Mouse (Mus musculus): ENCODE data around the gene Phactr2. TPM values are rescaled to one million over a fixed set of nuclear protein-coding genes. Genes with fewer than 3 reads are reported as not detected.
A peak's percentile ranks its signal among the peaks of the same experiment; 100 is the strongest.
"Not testable (repeated sequence)": the region's sequence is repeated elsewhere in the genome, so short reads cannot be mapped to it uniquely, and the experiment has no call there.

Phactr2 gene
- polyA plus RNA-seq, 1 experiment from 2014 or later = 58.1 TPM

DNA sequence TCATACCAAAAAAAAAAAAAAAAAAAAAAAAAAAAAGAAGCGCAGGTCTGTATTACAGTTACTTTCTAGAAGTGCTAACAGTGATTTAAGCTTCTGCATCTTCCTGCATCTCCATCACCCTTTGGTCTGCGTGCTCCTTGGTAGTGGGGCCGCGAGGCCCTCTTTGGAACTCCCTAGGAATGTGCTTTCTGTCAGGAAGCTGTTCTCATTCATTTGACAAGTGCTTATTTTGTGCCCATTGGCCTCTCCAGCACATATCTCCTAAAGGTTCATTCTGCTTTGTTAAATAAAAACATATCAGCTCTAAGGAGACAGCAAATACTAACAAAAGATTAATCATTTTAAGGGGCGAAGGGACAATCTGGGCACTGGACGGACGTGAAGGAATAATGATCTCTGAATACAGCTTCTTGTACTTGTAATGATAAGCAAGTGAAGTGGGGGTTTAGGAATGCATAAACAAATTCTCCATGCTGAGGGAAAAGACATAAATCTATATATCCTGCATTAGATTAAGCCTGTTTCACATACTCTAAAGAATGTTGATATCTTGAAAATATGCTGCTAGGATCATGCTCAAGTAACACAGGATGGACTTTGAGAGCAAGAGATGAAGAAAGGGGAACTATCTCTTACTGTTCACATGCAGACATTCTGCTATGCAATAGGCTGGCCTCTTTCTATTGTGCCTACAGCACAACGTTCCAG, 264.1 kb downstream of the Phactr2 start:
- Histone ChIP-seq H3K4me2 (no peak overlapping the region), H3K9me3 (replicated peaks) (no peaks in the 10 kb centered on the region), H3K4me1 (replicated peaks) (peaks cover 49% of the 10 kb centered on the region), H3K27me3 (replicated peaks) (no peaks in the 10 kb centered on the region), H3K9ac (no peak overlapping the region), H3K36me3 (peaks cover 12% of the 10 kb centered on the region; the same call in 1 of the 2 replicates), H3K27ac (ENCODE audit: poor library complexity, severe bottlenecking) (peak overlapping the region; percentile 21; the same call in 1 of the 2 replicates), H3K4me3 (no peak overlapping the region)
- 28% methylated on average over 8 of the region's 8 CpGs for WGBS
- ATAC-seq (ENCODE audit: insufficient number of reproducible peaks, low FRiP score) = no peak

GRCm38 (mm10) chr10:13209506-13209905, 264.7 kb downstream of the Phactr2 start:
- Histone ChIP-seq H3K9me3 (replicated peaks) (no peaks in the 10 kb centered on the region), H3K27me3 (replicated peaks) (no peaks in the 10 kb centered on the region), H3K9ac (no peak overlapping the region), H3K36me3 (0 out of 2 replicates have a peak, but pooled peaks cover 12% of the 10 kb centered on the region), H3K4me3 (no peak overlapping the region), H3K27ac (ENCODE audit: poor library complexity, severe bottlenecking) (no peak overlapping the region), H3K4me2 (no peak overlapping the region), H3K4me1 (replicated peaks) (peaks cover 43% of the 10 kb centered on the region)
- WGBS = 71% methylated on average over 3 of the region's 3 CpGs
- ATAC-seq (ENCODE audit: insufficient number of reproducible peaks, low FRiP score) = no peak

DNA sequence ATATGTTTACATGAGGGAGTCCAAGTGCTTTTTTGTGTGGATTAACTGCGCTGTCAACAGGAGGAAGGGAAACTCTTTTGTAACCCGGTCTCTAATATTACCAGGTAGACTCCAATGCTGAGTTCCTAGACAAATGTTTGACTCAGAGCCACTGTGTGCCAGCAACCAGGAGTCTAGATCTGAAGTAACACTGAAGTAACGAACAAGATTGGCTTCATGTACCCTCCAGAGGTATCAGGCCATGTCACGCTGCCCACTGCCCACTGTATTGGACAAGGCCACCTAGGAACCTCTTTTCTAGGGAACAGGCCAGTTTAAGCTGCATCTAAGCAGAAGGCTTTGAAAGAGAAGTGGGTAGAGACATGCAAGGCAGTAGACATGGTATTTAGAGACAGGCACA, 265.2 kb downstream of the Phactr2 start:
- no peak for ATAC-seq (ENCODE audit: insufficient number of reproducible peaks, low FRiP score)
- Histone ChIP-seq H3K4me1 (replicated peaks) (peaks cover 39% of the 10 kb centered on the region), H3K9ac (no peak overlapping the region), H3K9me3 (replicated peaks) (no peaks in the 10 kb centered on the region), H3K27ac (ENCODE audit: poor library complexity, severe bottlenecking) (no peak overlapping the region), H3K4me2 (no peak overlapping the region), H3K36me3 (0 out of 2 replicates have a peak, but pooled peaks cover 12% of the 10 kb centered on the region), H3K4me3 (no peak overlapping the region), H3K27me3 (replicated peaks) (no peaks in the 10 kb centered on the region)
- WGBS = 85% methylated on average over 4 of the region's 4 CpGs

DNA sequence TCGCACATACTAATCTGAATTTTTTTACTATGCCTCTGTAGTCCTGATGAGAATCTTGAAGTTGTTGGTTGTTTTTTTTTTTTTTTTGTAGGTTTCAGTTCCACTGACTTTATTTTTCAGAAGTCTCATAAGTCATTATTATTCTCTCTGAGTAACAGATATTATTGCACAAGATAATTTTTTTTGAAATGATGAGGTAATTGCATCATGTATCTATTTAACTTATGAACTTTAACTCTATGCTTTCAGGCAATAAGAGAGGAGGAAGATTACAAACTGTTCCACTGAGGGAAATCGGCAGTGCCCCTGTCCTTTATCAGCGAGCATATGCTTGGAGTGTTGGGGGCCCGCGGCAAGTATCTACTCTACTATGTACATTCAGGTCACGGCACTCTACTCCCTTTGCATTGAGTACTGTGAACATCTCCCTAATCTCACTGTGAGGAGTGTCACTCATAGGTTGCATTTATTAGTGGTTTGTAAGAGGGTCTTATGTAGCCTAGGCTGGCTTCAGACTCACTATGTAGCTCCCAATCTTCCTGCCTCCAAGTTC, 272.4 kb downstream of the Phactr2 start:
- H3K4me1 ChIP-seq (replicated peaks) = no peaks in the 10 kb centered on the region
- H3K9ac ChIP-seq = no peak overlapping the region
- no peak overlapping the region for H3K4me2 ChIP-seq
- H3K27me3 ChIP-seq (replicated peaks) = no peaks in the 10 kb centered on the region
- ATAC-seq (ENCODE audit: insufficient number of reproducible peaks, low FRiP score) = no peak
- H3K9me3 ChIP-seq (replicated peaks) = no peaks in the 10 kb centered on the region
- WGBS = 84% methylated on average over 6 of the region's 6 CpGs
- H3K4me3 ChIP-seq = no peak overlapping the region
- H3K36me3 ChIP-seq = no peaks in the 10 kb centered on the region
- no peak overlapping the region for H3K27ac ChIP-seq (ENCODE audit: poor library complexity, severe bottlenecking)

GRCm38 (mm10) chr10:13200862-13201261, 273.4 kb downstream of the Phactr2 start:
- Histone ChIP-seq H3K27me3 (replicated peaks) (no peaks in the 10 kb centered on the region), H3K27ac (ENCODE audit: poor library complexity, severe bottlenecking) (no peak overlapping the region), H3K9me3 (replicated peaks) (no peaks in the 10 kb centered on the region), H3K9ac (no peak overlapping the region), H3K4me1 (replicated peaks) (no peaks in the 10 kb centered on the region), H3K4me2 (no peak overlapping the region), H3K36me3 (no peaks in the 10 kb centered on the region), H3K4me3 (no peak overlapping the region)
- no peak for ATAC-seq (ENCODE audit: insufficient number of reproducible peaks, low FRiP score)
- 90% methylated on average over 3 of the region's 3 CpGs for WGBS

GRCm38 (mm10) chr10:13199234-13199633, 275.0 kb downstream of the Phactr2 start:
- H3K27ac ChIP-seq (ENCODE audit: poor library complexity, severe bottlenecking) = no peak overlapping the region
- no peaks in the 10 kb centered on the region for H3K27me3 ChIP-seq (replicated peaks)
- no peaks in the 10 kb centered on the region for H3K9me3 ChIP-seq (replicated peaks)
- no peak overlapping the region for H3K9ac ChIP-seq
- H3K4me2 ChIP-seq = no peak overlapping the region
- ATAC-seq (ENCODE audit: insufficient number of reproducible peaks, low FRiP score) = no peak
- no peaks in the 10 kb centered on the region for H3K36me3 ChIP-seq
- H3K4me1 ChIP-seq (replicated peaks) = no peaks in the 10 kb centered on the region
- no peak overlapping the region for H3K4me3 ChIP-seq
- WGBS = 84% methylated on average over 1 of the region's 1 CpGs

- Histone ChIP-seq H3K27ac (ENCODE audit: poor library complexity, severe bottlenecking) (no peak overlapping the region), H3K27me3 (replicated peaks) (no peaks in the 10 kb centered on the region), H3K4me3 (no peak overlapping the region), H3K4me1 (replicated peaks) (peaks cover 4% of the 10 kb centered on the region), H3K9me3 (replicated peaks) (no peaks in the 10 kb centered on the region), H3K36me3 (no peaks in the 10 kb centered on the region), H3K4me2 (no peak overlapping the region), H3K9ac (no peak overlapping the region)
- WGBS = 75% methylated on average over 8 of the region's 8 CpGs
- ATAC-seq (ENCODE audit: insufficient number of reproducible peaks, low FRiP score) = no peak
Observed at GRCm38 (mm10) chr10:13196872-13197507, 277.2 kb downstream of the Phactr2 start.

DNA sequence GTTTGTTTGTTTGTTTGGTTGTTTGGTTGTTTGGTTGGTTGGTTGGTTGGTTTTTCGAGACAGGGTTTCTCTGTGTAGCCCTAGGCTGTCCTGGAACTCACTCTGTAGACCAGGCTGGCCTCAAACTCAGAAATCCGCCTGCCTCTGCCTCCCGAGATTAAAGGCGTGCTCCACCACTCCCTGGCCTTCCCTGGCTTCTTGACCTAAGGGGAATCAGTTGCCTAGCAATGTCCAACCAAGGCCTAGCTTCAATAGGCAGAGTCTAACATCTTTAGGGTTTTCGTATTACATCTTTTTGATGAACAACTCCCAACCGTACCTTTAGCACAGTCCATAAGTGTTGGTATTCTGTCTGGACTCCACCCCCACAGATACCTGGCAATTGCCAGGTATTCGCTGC, 280.7 kb downstream of the Phactr2 start:
- not testable (repeated sequence) for ATAC-seq (ENCODE audit: insufficient number of reproducible peaks, low FRiP score); H3K9me3 ChIP-seq (replicated peaks); H3K4me1 ChIP-seq (replicated peaks); H3K27ac ChIP-seq (ENCODE audit: poor library complexity, severe bottlenecking); H3K9ac ChIP-seq; H3K27me3 ChIP-seq (replicated peaks)
- Histone ChIP-seq H3K4me2 (peak overlapping the region; percentile 77), H3K4me3 (peak overlapping the region; percentile 95), H3K36me3 (peaks cover 23% of the 10 kb centered on the region)
- 86% methylated on average over 7 of the region's 7 CpGs for WGBS

- H3K27ac ChIP-seq (ENCODE audit: poor library complexity, severe bottlenecking) = peak within 1 kb of the TSS; percentile 88
- peaks cover 6% of the 10 kb centered on the region for H3K4me1 ChIP-seq (replicated peaks)
- H3K27me3 ChIP-seq (replicated peaks) = no peaks in the 10 kb centered on the region
- H3K9me3 ChIP-seq (replicated peaks) = no peaks in the 10 kb centered on the region
- peaks cover 27% of the 10 kb centered on the region for H3K36me3 ChIP-seq
- under 1% methylated on average over 43 of the region's 43 CpGs for WGBS
- H3K4me2 ChIP-seq = peak within 1 kb of the TSS; percentile 77
- peak; percentile 100 for ATAC-seq (ENCODE audit: insufficient number of reproducible peaks, low FRiP score)
- H3K9ac ChIP-seq = peak within 1 kb of the TSS; percentile 93
- H3K4me3 ChIP-seq = peak within 1 kb of the TSS; percentile 95
Observed at GRCm38 (mm10) chr10:13192731-13193351, 281.4 kb downstream of the Phactr2 start, which contains the start of gene Ltv1. Ltv1 (minus strand) TSS chr10:13193168.

DNA sequence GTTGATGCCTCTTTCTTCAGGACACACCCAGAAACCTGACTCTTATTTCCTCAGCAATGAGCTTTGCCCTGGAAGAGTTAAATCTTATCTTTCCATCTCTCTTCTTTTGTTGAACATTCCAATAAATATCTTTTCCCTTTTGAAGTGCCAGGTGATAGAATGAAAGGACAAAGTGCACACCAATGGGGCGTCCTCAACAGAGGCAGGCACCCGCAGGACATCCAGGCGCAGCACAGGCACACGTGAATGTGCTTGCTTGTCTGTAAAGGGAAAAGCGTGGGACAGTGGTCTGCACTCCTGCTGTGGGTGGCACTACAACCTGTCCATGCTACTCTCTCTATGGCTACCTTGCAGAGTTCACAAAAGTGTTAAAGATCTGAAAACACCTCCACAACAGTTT, 284.3 kb downstream of the Phactr2 start:
- ATAC-seq (ENCODE audit: insufficient number of reproducible peaks, low FRiP score) = no peak

DNA sequence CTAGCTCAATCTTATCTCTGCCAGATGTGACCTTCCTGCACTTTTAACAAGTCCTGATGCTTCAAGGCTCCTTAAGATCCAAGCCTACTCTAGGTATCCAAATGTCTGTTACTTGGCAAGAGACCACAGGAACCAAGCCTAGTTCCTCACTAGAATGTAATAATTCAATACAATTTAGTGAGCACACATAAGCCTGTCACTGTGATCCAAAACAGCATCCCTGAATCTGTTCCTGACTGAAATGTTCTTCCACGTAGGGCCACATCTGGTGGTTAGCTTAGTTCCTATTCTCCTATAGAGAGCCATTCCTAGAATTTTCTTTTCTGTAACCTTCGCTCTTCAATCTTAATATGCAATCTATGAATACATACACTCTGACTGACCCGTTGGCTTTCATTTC, 287.5 kb downstream of the Phactr2 start:
- H3K27me3 ChIP-seq (replicated peaks) = no peaks in the 10 kb centered on the region
- 75% methylated on average over 3 of the region's 3 CpGs for WGBS
- no peak overlapping the region for H3K27ac ChIP-seq (ENCODE audit: poor library complexity, severe bottlenecking)
- H3K9ac ChIP-seq = no peak overlapping the region
- H3K4me2 ChIP-seq = no peak overlapping the region
- ATAC-seq (ENCODE audit: insufficient number of reproducible peaks, low FRiP score) = no peak
- H3K4me3 ChIP-seq = no peak overlapping the region
- H3K4me1 ChIP-seq (replicated peaks) = no peaks in the 10 kb centered on the region
- H3K9me3 ChIP-seq (replicated peaks) = no peaks in the 10 kb centered on the region
- H3K36me3 ChIP-seq = peaks cover 82% of the 10 kb centered on the region

More for the DNA sequence above, 284.3 kb downstream of the Phactr2 start:
- Histone ChIP-seq H3K27ac (ENCODE audit: poor library complexity, severe bottlenecking) (no peak overlapping the region), H3K9me3 (replicated peaks) (no peaks in the 10 kb centered on the region), H3K27me3 (replicated peaks) (no peaks in the 10 kb centered on the region), H3K4me3 (no peak overlapping the region), H3K4me1 (replicated peaks) (peaks cover 6% of the 10 kb centered on the region), H3K9ac (no peak overlapping the region), H3K36me3 (peaks cover 57% of the 10 kb centered on the region), H3K4me2 (no peak overlapping the region)
- WGBS = 86% methylated on average over 5 of the region's 5 CpGs
